Mouse (Mus musculus) urinary bladder, adult 18-20 months (tissue): ENCODE results near the gene Pigp.

Experiments
- DNase-seq, 2 experiments: peaks; one replicate each; pipeline ENCODE4 v3.0.0; 2022; ENCODE audit warnings: low spot score in 2 of 2, mixed read lengths in 2 of 2

Pigp gene

DNA sequence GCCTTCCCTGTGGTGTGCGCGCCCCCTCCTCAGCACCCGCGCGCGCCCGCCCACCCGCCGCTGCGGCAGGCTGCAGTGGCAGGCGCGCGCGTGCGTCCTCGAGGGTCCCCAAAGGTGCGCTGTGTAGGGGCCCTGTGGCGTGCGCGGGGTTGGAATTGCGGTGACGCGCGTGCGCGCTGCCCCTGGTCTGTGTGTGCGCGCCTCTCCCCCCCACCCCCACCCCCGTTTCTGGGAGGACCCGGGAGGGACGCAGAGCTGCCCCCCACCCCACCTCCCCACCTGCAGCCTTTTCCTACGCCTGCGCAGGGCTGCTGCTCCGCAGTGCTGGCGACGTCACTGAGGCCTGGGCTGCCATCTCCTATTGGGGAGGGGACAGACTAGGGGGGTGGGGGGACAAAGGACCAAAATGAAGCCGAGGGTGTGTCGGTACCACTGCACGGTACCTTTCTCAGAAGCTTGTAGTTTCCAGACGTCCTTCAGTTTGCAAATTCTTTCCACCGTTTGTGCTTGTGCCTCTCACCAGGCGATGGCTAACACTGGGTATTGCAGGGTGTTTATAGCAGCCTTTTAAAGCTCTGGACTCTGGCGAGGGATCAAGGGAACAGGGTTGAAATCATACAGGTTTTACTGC lies at the start of gene Pigp:
Gene Pigp, minus strand, starts transcription at position 542 of the 631 bp plus-strand sequence.
- DNase-seq = peak; percentile 33 to 42

- DNase-seq = no peak
These were observed 48.9 kb upstream of the Pigp start for GRCm38 (mm10) chr16:94420498-94420897.

- DNase-seq = no peak
These were observed 42.5 kb upstream of the Pigp start for GRCm38 (mm10) chr16:94414151-94414550.

DNA sequence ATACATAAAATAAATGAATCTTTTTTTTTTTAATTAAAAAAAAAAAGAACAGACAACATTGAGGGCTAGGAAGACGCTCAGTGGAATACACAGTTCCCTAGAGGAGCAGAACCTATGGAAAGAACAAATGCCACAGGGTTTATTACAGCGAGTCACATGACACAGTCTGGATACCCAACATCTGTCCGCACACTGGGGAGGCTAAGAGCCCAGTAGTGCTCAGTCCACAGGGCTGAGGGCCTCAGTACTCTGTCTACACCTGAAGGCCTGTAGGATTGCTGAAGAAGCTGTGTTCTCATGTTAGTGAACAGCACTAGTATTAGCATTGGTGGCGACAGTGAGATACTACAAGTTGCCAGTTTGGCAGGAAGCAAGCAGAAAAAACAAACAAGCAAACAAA lies 41.1 kb upstream of the Pigp start:
- no peak for DNase-seq

GRCm38 (mm10) chr16:94412198-94412597 lies 40.6 kb upstream of the Pigp start:
- no peak for DNase-seq

DNA sequence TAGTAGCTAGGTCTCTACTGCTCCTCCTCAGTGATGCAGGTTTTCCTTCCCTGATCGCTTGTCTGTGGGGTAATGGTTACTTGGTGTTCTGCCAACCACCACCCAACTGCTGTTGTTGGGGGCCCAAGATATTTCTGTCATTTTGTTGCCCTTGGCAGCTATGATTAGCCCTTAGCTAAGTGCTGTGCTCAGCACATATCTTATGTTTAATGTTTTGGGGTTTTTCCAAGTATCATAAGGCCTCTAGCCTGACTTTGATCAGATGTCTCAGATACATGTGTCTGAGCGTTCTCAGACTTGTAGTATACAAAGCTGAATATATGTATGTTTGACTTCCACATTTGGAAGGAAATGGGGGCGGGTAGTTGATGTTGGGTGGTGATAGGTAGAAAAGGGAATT lies 39.6 kb upstream of the Pigp start:
- DNase-seq = no peak

- no peak for DNase-seq
These were observed 30.5 kb upstream of the Pigp start for GRCm38 (mm10) chr16:94402185-94402584.

DNA sequence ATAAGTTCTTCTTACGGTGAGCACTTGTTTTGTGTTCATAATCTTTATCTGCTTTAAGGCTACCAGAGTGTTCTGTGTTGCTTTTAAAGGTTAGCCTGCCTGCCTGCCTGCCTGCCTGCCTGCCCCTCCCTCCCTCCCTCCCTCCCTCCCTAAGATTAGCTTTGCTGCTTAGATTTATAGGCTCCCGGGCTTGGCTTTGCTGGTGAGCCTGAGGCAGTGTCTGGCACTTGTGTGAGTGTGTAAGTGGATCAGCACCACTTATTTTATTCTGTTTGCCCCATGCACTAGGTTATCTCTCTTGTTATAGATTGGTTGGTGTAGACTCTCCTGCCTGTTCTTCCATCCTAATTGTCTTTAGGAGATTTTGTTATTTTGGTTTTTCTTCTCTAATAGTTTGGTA lies 30.0 kb upstream of the Pigp start:
- no peak for DNase-seq

- DNase-seq = no peak
These were observed 27.5 kb upstream of the Pigp start for GRCm38 (mm10) chr16:94399141-94399540.

- DNase-seq = no peak
These were observed 25.0 kb upstream of the Pigp start for GRCm38 (mm10) chr16:94396641-94397040.

DNA sequence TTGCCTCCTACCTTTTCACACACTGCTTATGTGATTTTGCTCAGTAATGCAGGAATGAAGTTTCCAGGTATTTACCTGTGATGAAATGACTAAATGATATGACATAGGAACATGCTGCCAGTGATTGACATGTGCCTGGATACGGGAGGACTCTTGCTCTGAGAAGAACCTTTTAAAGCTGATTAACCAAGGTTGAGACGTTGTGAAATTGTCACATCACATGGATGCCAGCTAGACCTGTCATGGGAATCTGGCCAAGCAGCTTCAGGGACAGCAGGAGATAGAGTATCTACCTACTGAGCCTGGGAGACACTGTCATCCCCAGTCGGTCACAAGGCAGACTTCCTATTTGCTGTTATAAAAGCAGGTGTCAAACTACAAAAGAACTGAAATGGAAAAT lies 23.4 kb upstream of the Pigp start:
- no peak for DNase-seq

GRCm38 (mm10) chr16:94392299-94392698 lies 20.7 kb upstream of the Pigp start:
- DNase-seq = no peak

- DNase-seq = no peak
These were observed 16.0 kb upstream of the Pigp start for GRCm38 (mm10) chr16:94387690-94388089.

DNA sequence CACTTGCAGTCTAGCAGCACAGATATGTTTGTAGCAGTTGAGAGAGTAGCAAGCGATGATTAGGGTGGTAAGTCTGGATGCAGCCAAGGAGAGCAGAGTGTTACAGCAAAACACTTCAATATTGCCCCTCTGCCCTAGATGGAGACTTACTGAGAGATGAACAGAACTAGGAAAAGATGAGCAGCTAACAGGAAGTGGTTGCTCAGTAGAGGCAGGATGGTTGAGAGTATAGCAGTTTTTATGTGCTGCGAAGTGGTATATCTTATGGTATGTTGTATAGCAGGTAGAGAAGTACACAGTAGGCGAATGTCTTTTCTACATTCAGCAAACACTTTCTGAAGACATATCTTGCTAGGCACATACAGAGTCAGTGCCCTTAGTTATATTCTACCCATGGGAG lies 11.6 kb upstream of the Pigp start:
- no peak for DNase-seq

DNA sequence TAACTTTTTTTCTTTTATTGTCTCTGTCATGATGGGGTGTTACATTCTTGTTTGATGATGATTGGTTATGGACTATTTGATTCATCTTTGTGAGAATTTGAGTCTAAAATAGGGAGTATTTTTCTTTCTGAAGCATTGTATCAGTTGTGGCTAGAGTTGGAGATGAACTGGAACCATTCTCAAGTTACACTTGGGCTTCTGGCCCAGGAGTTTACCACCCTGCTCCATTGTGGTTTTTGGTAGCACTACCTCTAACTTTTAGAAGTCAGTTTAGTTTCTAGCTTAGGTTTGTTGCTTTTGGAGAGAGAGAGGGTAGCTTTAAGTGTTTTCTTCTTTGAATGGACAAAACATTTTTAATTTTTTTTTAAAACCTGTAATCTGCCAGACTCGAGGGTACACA lies 7.7 kb upstream of the Pigp start:
- no peak for DNase-seq

DNA sequence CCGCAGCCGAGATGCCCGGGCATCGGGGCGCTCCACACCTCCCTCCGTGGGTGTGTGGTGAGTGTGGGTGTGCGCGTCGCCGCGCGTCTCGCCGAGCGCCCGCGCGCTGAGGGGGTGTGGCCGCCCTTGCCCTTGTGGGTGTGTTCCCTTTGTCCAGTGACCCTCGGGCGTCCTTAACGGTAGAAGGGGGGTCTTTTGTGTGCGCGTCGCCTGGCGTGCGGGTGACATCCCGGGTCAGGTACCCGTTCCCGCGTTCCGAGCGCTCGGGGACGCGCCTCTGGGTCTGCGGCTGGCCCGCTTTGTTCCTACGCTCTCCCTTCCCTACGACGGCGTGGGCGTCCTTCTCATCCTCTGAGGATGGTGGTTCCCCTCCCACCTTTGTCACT lies 734 bp downstream of the Pigp start:
- DNase-seq = peak; percentile 63 to 79

GRCm38 (mm10) chr16:94370173-94370914 lies 1.3 kb downstream of the Pigp start, which contains the start of gene Ttc3:
TSS of gene Ttc3 (plus strand) at chr16:94370618.
- peak; percentile 82 to 84 for DNase-seq

- DNase-seq = no peak
These were observed 2.0 kb downstream of the Pigp start for GRCm38 (mm10) chr16:94369596-94370172.

GRCm38 (mm10) chr16:94365435-94365834 lies 6.2 kb downstream of the Pigp start:
- DNase-seq = no peak

GRCm38 (mm10) chr16:94363814-94364213 lies 7.8 kb downstream of the Pigp start:
- no peak for DNase-seq

GRCm38 (mm10) chr16:94362174-94362873 lies 9.3 kb downstream of the Pigp start:
- DNase-seq = peak; percentile 44 to 54

DNA sequence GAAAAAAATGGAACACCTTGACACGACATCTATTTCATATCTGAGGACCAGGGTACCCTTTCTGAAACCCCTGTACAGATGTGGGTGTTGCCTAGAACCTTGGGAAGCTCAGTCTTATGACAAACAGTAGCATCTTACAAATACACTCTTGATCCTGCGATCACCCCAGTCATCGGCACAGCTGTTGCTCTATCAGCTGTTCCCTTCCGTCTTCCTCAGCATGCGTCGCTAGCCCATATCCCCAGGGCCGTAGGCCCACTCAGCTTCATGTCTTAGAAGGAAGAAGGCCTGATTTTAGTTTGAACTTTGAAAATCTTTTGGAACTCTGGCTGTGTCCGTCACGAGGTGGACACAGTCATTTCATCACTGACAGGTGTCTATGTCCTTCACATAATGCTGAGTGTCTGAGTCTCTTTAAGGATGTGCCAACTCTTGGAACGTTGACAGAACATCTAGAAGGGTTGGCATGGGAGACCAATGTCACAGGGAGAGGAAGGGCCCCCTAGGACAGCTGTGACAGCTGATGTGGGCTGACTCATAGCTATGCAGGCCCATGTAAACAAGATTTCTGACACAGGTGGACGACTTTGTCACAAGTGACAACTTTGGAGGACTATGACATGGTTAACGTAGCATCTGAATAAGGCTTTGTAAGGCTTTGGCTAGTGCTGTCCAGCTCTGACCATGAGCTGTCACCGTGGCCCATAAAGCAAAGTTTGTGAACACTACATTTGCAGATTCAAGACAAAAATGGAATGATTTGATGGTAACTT lies 10.9 kb downstream of the Pigp start:
- no peak for DNase-seq
